Mouse (Mus musculus) olfactory bulb, adult 2 months (tissue): Measurements from ENCODE around the gene Lbr. TPM values are rescaled to one million over a fixed set of nuclear protein-coding genes. Genes with fewer than 3 reads are reported as not detected.
"Not testable (repeated sequence)": the region's sequence is repeated elsewhere in the genome, so short reads cannot be mapped to it uniquely, and the experiment has no call there.

Experiments used
- H3K27ac ChIP-seq: fragments of 200-500 bp; 2 replicates; pipeline ENCODE4 v1.5.1; 2012; ENCODE audit warnings: low read depth, low read length; ENCODE audit not compliant: insufficient read depth
- H3K4me1 ChIP-seq: fragments of 200-500 bp; 2 replicates; pipeline ENCODE4 v1.6.1; 2012; ENCODE audit warnings: low read length; ENCODE audit not compliant: control insufficient read depth, insufficient read depth
- H3K4me3 ChIP-seq: fragments of 200-500 bp; 2 replicates; pipeline ENCODE4 v1.5.1; 2012; ENCODE audit warnings: mild to moderate bottlenecking, low read depth, low read length, moderate library complexity; ENCODE audit not compliant: insufficient read depth
- CTCF ChIP-seq: fragments of 200-500 bp; IDR thresholded peaks from 2 replicates; pipeline ENCODE4 v1.5.1; 2012; ENCODE audit warnings: low read depth, mild to moderate bottlenecking, low read length, moderate library complexity; ENCODE audit not compliant: insufficient read depth
- POLR2A ChIP-seq: fragments of 200-500 bp; IDR thresholded peaks from 2 replicates; pipeline ENCODE4 v1.6.1; 2012; ENCODE audit warnings: mild to moderate bottlenecking, low read depth, low read length, moderate library complexity; ENCODE audit not compliant: insufficient read depth
- WGBS: fragments of 180-500 bp; shearing (Covaris S2); methylation state at CpG from one replicate; pipeline ENCODE4 v1.1.7; 2018; 5-methylcytosine and 5-hydroxymethylcytosine counted together
- polyA plus RNA-seq: library from polyadenylated mRNA; stranded (reverse); fragments of >200 nt; gene quantifications from 2 replicates; pipeline ENCODE4 v1.2.4, GENCODE M21; 2012; ENCODE audit warnings: low replicate concordance; ENCODE audit not compliant: missing spikeins, insufficient read depth, insufficient read length

Lbr gene
- polyA plus RNA-seq, 1 experiment = not detected

GRCm38 (mm10) chr1:181800667-181801066, 42.2 kb downstream of the Lbr start:
- no peaks in the 10 kb centered on the region for H3K4me1 ChIP-seq
- no peak for TF ChIP-seq POLR2A
- no peak for TF ChIP-seq CTCF
- no peak overlapping the region for H3K4me3 ChIP-seq
- H3K27ac ChIP-seq = no peak overlapping the region
- 90% methylated on average over 4 of the region's 4 CpGs for WGBS

- TF ChIP-seq CTCF (no peak), POLR2A (no peak)
- H3K27ac ChIP-seq = no peak overlapping the region
- H3K4me3 ChIP-seq = no peak overlapping the region
- no peaks in the 10 kb centered on the region for H3K4me1 ChIP-seq
- WGBS = 91% methylated on average over 3 of the region's 3 CpGs
These were observed 42.9 kb downstream of the Lbr start for GRCm38 (mm10) chr1:181799911-181800310.

GRCm38 (mm10) chr1:181793541-181793940, 49.3 kb downstream of the Lbr start:
- Histone ChIP-seq H3K4me1 (peaks cover 4% of the 10 kb centered on the region; the same call in 1 of the 2 replicates), H3K4me3 (no peak overlapping the region), H3K27ac (no peak overlapping the region)
- no peak for TF ChIP-seq CTCF
- no peak for TF ChIP-seq POLR2A
- WGBS = 19% methylated on average over 2 of the region's 2 CpGs

GRCm38 (mm10) chr1:181789952-181790351, 52.9 kb downstream of the Lbr start:
- H3K4me1 ChIP-seq = peaks cover 4% of the 10 kb centered on the region; the same call in 1 of the 2 replicates
- no peak overlapping the region for H3K27ac ChIP-seq
- 41% methylated on average over 6 of the region's 6 CpGs for WGBS
- TF ChIP-seq POLR2A (no peak), CTCF (no peak)
- no peak overlapping the region for H3K4me3 ChIP-seq

GRCm38 (mm10) chr1:181782600-181782999, 60.2 kb downstream of the Lbr start:
- 96% methylated on average over 11 of the region's 11 CpGs for WGBS
- not testable (repeated sequence) for H3K4me1 ChIP-seq, H3K4me3 ChIP-seq, H3K27ac ChIP-seq

GRCm38 (mm10) chr1:181776541-181776940, 66.3 kb downstream of the Lbr start:
- WGBS = 71% methylated on average over 1 of the region's 1 CpGs
- TF ChIP-seq POLR2A (no peak), CTCF (no peak)
- no peaks in the 10 kb centered on the region for H3K4me1 ChIP-seq
- H3K27ac ChIP-seq = no peak overlapping the region
- H3K4me3 ChIP-seq = no peak overlapping the region

GRCm38 (mm10) chr1:181771871-181772270, 71.0 kb downstream of the Lbr start:
- H3K27ac ChIP-seq = no peak overlapping the region
- H3K4me3 ChIP-seq = no peak overlapping the region
- H3K4me1 ChIP-seq = no peaks in the 10 kb centered on the region
- 95% methylated on average over 3 of the region's 3 CpGs for WGBS
- no peak for TF ChIP-seq POLR2A
- TF ChIP-seq CTCF = no peak

GRCm38 (mm10) chr1:181769392-181769791, 73.5 kb downstream of the Lbr start:
- Histone ChIP-seq H3K4me3 (no peak overlapping the region), H3K4me1 (no peaks in the 10 kb centered on the region), H3K27ac (no peak overlapping the region)
- TF ChIP-seq CTCF (no peak), POLR2A (no peak)
- 65% methylated on average over 14 of the region's 14 CpGs for WGBS

Other genes starting within 250 kb of the Lbr start
- gene Enah, start 176.9 kb upstream of the Lbr start, polyA plus RNA-seq = 161 TPM in 1 of 2 replicates, not detected in the other